Mouse (Mus musculus) right cerebral cortex, postnatal 10 days (tissue): Measurements from ENCODE around the gene Fli1.

Experiments used
- DNase-seq, 2 experiments: peaks; one replicate each; pipeline ENCODE4 v3.0.0; 2021; ENCODE audit warnings: low spot score in 2 of 2

The Fli1 gene

GRCm38 (mm10) chr9:32549462-32550384, 7.1 kb upstream of the Fli1 start:
- DNase-seq = no peak

GRCm38 (mm10) chr9:32546731-32547130, 4.1 kb upstream of the Fli1 start:
- DNase-seq = no peak

- no peak for DNase-seq
These were observed 2.3 kb upstream of the Fli1 start for GRCm38 (mm10) chr9:32544731-32545661.

GRCm38 (mm10) chr9:32543923-32544575, 1.4 kb upstream of the Fli1 start:
- no peak for DNase-seq

- DNase-seq = no peak
These were observed 450 bp upstream of the Fli1 start for GRCm38 (mm10) chr9:32543040-32543581.

GRCm38 (mm10) chr9:32541223-32541901, 1.3 kb downstream of the Fli1 start:
- DNase-seq = no peak

- DNase-seq = peak in 1 of 2 experiments; percentile 23
These were observed 2.0 kb downstream of the Fli1 start for GRCm38 (mm10) chr9:32540406-32541222.

- peak; percentile 28 to 38 for DNase-seq
These were observed 2.6 kb downstream of the Fli1 start for GRCm38 (mm10) chr9:32540061-32540405.

GRCm38 (mm10) chr9:32539321-32539761, 3.3 kb downstream of the Fli1 start:
- DNase-seq = no peak

GRCm38 (mm10) chr9:32538124-32538523, 4.5 kb downstream of the Fli1 start:
- DNase-seq = no peak

GRCm38 (mm10) chr9:32537706-32538105, 5.0 kb downstream of the Fli1 start:
- no peak for DNase-seq

GRCm38 (mm10) chr9:32535201-32535955, 7.3 kb downstream of the Fli1 start:
- DNase-seq = no peak

GRCm38 (mm10) chr9:32534025-32534615, 8.5 kb downstream of the Fli1 start:
- no peak for DNase-seq

GRCm38 (mm10) chr9:32531588-32531987, 11.1 kb downstream of the Fli1 start:
- no peak for DNase-seq

GRCm38 (mm10) chr9:32530975-32531374, 11.7 kb downstream of the Fli1 start:
- DNase-seq = no peak

GRCm38 (mm10) chr9:32530188-32530587, 12.5 kb downstream of the Fli1 start:
- DNase-seq = no peak

- DNase-seq = no peak
These were observed 13.1 kb downstream of the Fli1 start for GRCm38 (mm10) chr9:32529594-32529993.

- no peak for DNase-seq
These were observed 15.3 kb downstream of the Fli1 start for GRCm38 (mm10) chr9:32527329-32527728.

- DNase-seq = no peak
These were observed 16.9 kb downstream of the Fli1 start for GRCm38 (mm10) chr9:32525787-32526186.
